Mouse (Mus musculus): ENCODE data around the gene C1qtnf5.

The C1qtnf5 gene

DNA sequence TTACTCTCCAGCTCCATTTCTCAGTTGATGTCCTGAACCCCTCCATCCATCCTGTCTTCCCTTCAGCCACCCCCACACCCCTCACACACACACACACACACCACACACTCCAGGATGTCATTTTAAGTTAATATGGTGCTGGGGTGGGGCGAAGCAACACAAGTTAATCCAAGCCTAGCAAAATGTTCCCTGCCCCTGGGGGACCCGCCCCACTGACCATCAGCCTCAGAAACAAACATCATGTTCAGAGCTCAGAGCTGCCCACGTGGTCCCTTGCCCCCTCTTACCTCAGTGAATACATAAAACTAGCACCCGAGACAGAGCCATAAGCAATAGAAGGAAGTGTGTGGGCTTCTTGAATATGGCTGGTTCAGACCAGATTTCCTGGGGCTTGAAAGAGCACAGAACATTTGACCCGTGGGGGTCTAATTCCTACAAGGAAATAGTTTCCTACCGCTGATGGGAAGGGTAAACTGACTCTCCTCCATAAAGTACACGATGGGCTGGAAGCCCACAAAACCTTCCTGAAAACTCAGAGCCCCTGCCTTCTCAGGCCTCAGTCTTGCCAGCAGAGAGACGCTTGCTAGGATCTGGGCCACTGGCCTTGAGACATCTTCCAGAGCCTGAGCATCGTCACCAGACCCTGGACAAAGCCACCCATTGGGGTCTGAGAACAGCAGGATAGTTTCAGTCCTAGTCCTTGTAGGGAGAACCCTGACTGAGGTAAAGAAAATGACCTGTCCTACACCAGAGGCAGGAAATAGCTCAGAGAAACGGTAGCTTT, 26.9 kb upstream of the C1qtnf5 start:
- peak; percentile 61 to 78 for DNase-seq

DNA sequence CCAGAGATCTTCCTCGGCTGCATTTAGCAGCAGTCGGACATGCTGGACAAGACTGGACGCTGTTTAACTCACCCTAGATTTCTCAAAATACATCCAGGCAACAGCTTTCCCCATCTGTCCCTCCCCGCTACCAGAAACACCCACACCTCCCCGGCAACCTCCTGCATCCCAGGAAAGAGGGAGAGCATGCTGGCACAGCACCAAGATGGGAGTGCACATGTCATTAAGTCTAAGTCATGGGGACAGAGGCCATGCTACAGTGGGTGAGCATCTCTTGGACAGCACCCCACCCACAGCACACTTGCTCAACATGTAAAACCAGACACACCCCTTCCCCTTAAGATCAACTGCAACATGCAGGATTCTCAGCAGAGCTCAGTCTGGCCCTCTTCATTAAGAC, 26.1 kb upstream of the C1qtnf5 start:
- peak; percentile 54 to 69 for DNase-seq

DNA sequence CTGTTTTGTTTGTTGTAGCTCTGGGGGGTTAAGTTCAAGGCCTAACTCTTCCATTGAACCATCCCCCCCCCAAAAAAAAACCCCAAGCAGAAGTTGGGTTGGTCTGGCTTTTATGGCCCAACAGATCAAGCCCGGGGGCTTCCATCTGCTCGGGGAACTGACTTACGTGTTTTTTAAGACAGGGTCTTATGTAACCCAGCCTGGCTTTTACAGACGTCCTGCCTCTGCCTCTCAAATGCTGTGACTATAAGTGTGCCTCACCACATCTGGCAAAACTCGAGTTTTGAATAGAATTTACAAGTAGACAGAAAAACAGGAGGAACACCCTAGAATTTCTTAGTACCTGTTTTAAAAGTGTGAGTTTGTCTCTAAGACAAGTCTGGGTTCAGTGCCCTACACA, 25.5 kb upstream of the C1qtnf5 start:
- no peak for DNase-seq

DNA sequence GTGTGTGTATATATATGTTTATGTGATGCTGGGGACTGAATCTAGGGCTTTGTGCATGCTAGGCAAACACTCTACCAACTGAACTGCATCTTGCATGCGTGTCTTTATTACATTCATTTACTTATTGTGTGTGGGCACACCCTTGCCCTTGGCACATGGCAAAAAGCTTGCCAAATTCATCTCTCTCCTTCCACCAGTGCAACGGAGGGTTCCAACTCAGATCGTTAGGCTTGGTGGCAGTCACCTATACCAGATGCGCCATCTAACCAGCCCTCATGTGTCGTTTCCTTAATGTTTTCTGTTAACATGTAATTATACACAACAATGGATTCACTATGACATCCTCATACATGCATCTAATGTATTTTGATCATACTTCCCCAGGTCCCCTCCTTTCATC, 24.8 kb upstream of the C1qtnf5 start:
- no peak for DNase-seq

DNA sequence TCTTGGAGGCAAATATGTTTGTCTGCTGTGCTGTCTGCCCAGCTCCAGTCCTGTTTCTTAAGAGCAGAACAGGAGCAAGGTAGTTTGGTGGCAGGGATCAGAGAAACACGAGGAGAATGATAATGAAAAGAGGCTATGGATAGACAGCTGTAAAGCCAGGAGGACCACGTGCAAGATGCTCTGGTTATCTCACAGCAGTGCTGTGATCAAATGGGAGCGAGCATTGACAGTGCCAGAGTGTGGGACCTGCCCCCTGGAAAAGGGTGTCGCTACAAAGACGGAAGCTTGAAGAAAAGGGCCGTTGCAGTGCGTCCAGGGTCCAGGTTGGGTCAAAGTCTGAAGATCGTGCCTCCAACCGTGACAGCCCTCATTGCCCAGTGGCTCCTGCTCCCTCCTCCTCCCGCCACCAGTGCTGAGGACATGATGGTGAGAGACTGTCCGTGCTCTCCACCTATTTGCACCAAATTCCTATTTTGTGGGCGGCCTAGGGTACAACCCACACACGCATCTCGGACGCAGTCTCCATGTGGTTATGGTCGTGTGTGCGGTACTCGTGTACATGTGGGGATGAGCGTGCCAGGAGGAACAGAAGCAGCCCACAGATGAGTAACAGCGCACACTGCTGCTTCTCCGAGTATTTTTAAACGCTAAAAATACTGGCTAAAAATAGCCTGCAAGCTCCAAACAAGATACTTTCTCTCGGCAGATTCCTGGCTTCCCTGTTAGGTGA, 23.5 kb upstream of the C1qtnf5 start:
- peak; percentile 59 to 75 for DNase-seq

DNA sequence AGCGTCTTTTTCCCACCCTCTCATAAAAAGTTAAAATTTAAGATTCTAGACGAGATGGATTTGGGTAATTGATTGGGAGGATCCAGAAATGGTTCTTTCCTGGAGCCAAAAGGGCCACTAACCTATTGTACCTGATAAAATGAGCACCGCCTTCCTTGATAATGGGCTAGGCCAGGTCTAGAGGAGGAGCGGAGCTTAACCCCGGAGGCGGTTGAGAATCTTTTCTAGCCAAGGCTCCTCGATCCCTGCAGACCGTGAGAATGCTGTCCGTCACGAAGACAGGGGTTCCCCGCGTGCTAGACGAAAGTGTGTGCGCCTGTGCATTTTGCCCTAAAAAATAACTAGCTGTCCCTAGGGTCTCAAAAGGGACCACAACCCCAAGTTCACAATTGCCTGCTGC, 22.8 kb upstream of the C1qtnf5 start:
- no peak for DNase-seq

DNA sequence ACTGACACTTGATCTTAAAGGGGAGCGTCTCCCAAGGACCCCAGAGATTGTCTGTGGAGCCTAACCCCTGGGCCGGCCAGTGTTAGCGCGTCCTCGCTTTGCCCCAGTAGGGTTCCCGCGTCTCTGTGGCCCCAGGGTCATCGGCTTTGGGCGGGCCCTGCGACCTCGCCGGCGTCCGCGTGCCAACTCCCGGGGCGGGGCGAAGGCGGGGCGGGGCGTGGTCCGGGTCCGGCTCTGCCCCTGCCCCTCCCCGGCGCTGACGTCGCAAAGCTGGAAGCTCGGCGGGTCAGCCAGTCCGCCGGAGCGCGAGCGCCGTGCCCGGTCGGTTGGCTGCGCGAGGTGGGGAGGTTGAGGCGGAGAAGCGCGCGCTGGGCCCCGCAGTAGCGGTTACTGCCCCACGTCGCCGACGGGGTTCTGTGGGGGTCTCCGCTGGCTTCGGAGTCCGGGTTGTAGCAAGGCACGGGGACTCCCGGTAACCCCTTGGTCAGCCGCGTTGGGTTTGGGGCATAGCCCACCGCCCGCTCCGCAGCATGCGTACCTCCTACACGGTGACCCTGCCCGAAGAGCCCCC, 22.3 kb upstream of the C1qtnf5 start:
- peak; percentile 98 for DNase-seq

DNA sequence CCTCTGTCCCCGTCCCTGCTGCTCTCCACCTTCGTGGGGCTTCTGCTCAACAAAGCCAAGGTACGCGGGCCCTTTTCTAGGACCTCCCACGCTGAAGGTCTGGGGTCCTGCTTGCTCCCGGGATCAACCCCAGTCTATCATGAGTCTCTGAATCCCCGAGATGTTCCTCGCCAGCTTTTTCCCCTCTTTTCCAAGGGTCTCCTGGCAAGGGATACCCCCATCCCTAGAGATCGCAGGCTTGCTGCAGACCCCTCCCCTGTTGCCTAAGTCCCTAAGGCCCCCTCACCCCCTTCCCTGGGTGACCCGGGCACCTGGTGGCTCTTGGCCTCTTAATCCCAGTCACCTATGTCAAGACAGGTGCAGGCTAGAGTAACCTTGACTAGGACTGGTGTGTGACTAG, 21.8 kb upstream of the C1qtnf5 start:
- no peak for DNase-seq

DNA sequence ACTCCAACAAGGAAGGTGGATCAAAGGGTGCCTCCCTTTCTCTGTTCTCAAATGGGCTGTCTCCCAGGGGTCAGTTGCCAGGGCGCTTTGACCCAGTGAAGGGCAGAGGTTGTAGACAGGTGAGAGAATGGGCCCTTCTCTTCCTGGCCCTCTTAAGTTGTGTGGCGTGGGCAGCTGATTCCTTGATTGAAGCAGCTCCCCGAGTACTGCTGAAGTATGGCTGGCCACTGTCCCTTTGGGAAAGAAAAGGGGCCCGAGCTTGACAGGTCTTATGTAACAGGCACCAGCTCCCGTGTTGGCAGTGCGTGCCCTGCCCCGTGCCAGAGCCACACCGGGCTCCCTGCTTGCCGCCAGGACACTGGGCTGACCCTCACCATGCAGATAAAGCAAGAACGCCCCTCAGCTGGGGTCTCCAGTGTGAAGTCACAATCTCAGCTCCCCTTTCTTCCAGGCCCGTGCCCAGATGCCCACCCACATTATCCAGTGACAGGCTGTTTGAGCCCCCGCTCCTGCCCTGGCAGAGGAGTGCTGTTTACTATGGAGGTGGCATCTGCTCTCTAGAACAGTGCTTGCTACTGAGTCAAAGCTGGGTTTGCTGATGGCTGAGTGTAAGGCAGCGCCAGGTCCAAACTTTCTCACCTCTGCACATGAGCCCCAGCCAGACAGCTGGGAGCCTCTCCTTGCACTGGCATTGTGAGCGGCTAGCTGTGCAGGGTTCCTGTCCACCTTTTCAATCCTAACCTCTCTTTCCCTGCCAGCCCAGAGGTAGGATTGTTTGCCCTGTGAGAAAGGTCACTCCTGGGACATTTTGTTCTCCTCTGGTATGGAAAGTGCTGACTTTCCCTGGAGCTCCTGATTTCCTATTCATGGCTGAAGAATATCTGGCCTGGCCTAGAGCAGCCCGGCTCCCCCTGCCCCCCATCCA, 21.0 kb upstream of the C1qtnf5 start:
- no peak for DNase-seq

DNA sequence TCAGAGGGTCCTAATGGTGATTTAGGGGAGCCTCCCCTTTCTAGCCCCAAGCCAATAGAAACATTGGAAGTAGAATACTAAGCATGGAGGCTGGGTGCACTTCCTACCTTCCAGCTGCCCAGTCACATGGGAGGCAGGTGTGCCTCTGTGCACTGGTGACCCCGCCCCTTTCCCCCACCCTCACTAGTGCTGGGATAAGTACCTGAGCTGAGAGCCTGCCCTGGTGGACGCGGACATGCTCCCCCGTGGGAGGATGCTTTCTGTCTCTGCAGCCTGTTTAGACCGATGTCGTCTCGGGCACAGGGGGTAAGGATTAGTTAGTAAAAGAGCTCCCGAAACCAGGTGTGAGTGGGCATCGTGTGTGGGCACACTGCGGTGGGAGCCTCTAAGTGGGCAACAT, 20.1 kb upstream of the C1qtnf5 start:
- DNase-seq, result peak; percentile 28 to 50

DNA sequence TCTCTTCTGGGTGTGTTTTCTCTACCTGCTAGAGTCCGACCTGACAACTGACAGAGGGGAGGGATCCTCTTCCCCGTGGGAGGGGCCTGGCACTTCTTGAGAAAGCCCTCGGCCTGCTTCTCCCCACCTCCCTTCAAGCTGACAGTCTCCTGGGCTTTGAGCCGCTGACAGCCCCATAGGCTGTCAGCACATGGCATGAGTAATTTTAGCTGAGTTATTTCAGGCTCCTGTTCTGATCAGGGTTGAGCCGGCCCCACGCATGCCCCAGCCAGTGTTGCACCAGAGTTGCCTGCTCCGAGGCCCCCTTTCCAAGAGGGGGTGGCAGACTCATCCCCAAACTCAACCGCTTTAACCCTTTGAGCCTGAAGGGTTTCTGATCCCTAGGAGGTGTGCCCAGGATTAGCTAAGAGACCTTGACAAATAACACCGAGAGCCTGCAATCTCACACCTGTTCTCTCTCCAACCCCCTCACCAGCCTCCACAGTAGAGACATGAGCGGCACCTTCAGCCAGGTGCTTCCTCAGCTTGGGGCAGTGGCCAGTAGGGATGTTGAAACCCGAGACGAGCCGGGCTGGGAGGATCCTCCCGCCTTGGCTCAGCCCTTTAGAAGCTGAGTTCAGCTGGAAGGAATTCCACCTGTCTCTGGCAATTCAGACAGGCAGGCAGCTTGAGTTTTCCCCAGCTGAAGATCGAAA, 19.1 kb upstream of the C1qtnf5 start:
- peak; percentile 35 to 71 for DNase-seq

DNA sequence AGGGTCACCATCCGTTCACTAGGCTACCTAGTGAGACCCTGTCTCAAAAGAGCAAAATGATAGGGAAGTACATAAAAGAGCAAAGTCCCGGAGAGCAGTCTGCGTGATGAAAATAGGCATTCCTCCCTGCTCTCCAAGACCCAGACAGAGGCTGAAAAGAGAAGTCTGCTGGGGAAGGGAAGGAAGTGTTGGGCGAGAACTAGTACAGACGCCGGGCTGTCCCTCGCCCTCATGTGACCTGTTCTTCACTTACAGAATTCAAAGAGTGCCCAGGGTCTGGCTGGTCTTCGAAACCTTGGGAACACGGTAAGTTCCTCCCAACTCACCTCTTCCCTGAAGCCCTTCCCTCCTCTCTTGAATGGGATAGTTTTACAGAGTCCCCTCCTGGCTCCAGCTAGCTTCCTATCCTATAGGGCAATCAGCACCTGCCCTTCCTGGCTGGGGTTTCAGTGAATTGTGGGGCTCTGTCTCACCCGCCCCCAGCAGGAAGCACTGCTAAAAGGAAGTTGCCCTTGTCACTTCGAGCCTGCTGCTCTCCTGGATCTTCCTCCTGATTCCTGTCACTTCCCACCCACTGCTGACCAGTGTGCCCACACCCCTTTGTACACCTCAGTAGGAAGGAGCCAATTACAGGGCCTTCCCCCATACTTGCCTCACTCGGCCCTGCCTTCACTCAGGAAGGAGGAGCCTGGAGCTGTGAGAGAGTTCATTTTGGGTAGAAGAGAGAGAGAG, 18.0 kb upstream of the C1qtnf5 start:
- no peak for DNase-seq

DNA sequence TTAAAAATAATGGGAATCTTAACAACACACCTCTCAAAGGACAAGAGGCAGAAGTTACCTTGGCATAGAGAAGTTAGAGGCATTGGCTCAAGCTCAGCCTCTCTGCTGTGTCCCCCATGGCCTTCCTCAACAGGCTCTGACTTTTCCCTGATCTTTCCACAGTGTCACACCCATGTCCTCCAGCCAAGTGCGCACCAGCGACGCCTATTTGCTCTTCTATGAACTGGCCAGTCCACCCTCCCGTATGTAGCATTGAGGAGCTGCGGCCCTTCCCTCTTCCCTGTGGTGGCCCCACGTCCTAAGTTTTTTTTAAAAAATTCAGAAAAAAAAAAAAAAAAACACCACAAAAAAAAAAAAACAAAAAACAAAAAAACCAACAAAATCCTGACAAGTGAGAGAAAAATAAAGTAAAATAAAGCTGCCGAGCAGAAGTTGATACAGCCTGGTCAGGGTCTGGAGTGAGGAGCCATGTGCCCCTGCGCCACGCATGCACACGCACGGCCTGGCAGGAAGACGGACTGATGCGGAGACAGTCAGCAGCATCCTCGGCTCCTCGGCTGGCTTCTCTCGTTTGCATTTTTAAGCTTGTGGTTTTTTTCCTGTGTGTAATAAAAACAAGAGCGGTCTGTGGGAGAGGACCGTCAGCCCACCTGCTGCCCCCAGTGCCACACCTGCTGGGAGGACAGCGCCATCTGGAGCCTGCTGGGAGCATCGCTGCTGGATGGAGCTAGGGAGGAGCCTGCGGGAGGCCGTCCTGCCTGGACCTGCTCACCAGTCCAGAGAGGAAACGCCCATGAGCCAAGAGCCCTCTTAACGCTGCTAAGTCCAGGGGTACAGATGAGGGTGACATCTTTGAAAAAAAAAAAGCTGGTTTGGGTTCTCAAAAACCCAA, 13.2 kb upstream of the C1qtnf5 start:
- peak; percentile 91 to 92 for DNase-seq

DNA sequence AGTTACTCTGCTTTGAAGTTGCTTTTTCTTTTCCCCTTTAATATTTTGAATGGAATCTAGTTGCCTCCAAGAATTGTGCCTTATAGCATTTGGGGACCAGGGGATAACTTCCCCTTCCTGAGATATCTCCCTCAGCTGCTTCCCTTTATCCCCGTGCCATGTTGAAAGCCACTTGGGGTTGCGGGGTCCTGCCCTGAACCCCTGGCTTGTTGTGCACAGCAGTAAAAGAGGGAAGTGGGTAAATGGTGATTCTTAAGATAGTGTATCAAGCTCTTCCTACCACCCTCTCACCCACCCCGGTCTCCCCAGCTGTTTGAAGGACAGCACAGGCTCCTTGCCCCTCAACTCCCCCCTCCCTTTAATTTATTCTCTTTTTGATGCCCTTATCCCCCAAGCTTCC, 12.3 kb upstream of the C1qtnf5 start:
- no peak for DNase-seq

DNA sequence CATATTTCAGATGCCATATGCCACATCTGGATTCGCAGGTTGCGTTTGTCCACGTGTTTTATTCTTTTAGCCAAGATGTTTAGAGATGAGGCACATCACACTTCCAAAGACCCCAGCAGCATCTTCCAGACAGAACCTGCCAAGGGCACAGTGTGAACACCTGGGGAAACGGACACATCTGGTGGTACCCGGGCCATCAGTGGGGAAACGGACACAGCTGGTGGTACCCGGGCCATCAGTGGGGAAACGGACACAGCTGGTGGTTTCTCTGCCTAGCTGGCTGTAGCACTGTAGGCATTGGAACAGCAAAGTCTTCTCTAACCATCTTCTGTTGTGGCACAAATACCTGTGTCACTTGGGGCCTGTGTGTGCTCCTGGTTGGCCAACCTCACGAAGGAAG, 11.3 kb upstream of the C1qtnf5 start:
- DNase-seq, result no peak

DNA sequence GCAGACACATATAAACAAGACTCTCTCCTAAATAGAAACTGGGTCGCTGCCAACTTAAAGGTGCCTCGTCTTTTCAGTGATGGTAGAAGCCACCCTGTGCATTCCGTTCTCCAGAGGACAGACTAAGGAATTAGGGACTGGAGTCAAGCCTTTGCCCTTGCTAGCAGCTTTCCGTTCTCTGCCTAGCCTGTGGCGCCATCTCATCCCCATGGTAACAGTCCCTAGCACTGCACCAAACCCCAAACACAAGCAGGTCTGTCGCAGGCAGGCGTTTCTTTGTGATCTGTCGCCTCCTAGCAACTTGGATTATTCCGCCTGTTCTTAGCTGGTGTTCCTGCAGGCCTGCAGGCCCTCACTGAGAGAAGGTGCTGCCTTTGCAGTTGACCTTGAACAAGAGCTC, 10.5 kb upstream of the C1qtnf5 start:
- DNase-seq, result no peak

DNA sequence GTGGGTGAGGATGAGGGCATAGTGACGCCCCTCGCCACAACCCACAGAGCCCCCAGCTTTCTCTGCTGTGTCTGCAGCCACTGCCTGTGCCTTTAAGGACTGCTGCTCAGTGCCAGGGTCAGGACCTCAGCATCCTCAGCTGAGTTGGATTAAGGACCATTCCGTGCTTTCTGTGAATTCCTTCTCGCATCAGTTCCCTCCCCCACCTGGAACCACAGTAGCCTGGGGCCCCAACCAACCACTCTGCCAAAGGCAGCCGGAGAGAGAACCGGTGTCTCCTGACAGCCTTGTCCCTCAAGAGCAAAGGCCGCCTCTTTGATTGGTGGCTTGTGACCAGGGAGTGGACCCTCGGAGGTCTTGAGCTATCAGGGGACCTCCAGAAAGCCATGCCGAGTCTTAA, 5.6 kb upstream of the C1qtnf5 start, which contains the start of gene Mfrp:
Gene Mfrp, plus strand, starts transcription at position 240 of the 400 bp plus-strand sequence.
- DNase-seq, result peak; percentile 32 to 59

DNA sequence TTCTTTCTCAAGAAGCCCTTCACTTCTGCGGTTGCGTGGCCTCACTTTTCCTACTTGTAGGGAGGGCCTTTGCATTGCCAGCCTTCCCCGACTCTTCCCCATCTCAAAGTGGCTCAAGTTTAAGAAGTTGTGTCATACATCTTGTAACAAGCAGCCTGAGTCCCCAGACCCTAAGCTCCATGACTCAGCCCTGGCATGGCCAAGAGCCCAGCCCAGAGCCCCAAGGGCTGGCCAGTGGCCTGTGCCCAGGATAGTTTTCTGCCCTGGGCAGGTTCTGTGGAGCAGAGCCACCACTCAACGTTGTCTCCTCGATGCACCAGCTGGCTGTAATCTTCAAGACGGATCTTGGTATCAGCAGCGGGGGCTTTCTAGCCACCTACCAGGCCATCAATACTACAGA, 2.2 kb upstream of the C1qtnf5 start:
- DNase-seq, result no peak

DNA sequence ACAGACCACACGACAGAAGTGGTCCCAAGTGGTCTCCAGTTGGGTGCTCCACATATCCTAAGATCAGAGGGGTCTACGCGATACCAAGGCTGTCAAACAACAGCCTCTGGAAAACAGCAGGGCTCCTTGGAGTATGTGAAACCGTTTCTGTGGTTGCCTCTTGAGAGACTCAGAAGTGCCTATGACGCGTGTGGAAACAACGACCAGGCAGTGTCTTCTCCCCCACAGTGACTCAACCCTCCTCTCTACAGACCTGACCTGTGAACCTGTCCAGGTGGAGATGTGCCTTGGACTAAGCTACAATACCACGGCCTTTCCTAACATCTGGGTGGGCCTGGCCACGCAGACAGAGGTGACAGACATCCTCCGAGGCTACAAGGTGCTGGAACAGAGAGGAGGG, 1.3 kb upstream of the C1qtnf5 start:
- no peak for DNase-seq

DNA sequence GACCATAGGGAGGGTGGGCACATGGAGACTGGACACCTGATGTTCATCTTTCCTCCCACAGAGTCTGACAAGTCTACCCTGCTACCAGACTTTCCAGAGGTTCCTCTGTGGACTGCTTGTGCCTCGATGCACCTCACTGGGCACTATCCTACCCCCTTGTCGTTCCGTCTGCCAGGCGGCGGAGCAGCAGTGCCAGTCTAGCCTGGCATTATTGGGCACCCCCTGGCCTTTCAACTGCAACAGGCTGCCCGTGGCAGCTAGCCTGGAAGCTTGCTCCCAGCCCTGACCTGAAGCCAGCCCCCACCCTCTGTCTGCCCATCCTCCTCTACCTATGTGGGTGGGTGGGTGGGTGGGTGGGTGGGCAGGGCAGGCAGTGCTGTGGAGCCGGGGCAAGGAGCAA, 863 bp upstream of the C1qtnf5 start:
- peak in 1 of 2 experiments; percentile 29 for DNase-seq
